Mouse (Mus musculus) intestine, embryonic 16.5 days (tissue): ENCODE data around the gene Cdc42se1. TPM values are rescaled to one million over a fixed set of nuclear protein-coding genes. Genes with fewer than 3 reads are reported as not detected.

Experiments used
- ATAC-seq: fragments of 200-750 bp; cut with Nextera tagmentation; 2 replicates; pipeline ENCODE4 v1.8.0; 2017; ENCODE audit warnings: moderate TSS enrichment, moderate library complexity
- H3K27ac ChIP-seq: fragments of 300-500 bp; sonication (generic); 2 replicates; pipeline ENCODE4 v1.5.1; 2014; ENCODE audit warnings: mild to moderate bottlenecking, low read length
- H3K27me3 ChIP-seq: fragments of 300-500 bp; sonication (generic); replicated peaks from 2 replicates; pipeline ENCODE4 v1.6.1; 2014; ENCODE audit warnings: low read length, control low read depth, mixed read lengths; ENCODE audit not compliant: control insufficient read depth, insufficient read depth
- H3K36me3 ChIP-seq: fragments of 300-500 bp; sonication (generic); 2 replicates; pipeline ENCODE4 v1.6.1; 2014; ENCODE audit warnings: low read length, control low read depth; ENCODE audit not compliant: control insufficient read depth, insufficient read depth
- H3K4me1 ChIP-seq: fragments of 300-500 bp; sonication (generic); 2 replicates; pipeline ENCODE4 v1.6.1; 2014; ENCODE audit warnings: low read length, control low read depth, mixed read lengths; ENCODE audit not compliant: control insufficient read depth, insufficient read depth
- H3K4me2 ChIP-seq: fragments of 300-500 bp; sonication (generic); 2 replicates; pipeline ENCODE4 v1.6.1; 2014; ENCODE audit warnings: low read depth, low read length, control low read depth
- H3K4me3 ChIP-seq: fragments of 300-500 bp; sonication (generic); 2 replicates; pipeline ENCODE4 v1.5.1; 2014; ENCODE audit warnings: mild to moderate bottlenecking, low read length
- H3K9ac ChIP-seq: fragments of 300-500 bp; sonication (generic); 2 replicates; pipeline ENCODE4 v1.6.1; 2014; ENCODE audit warnings: low read depth, low read length
- H3K9me3 ChIP-seq: fragments of 300-500 bp; sonication (generic); 2 replicates; pipeline ENCODE4 v1.6.1; 2016; ENCODE audit warnings: low read length, control low read depth; ENCODE audit not compliant: control insufficient read depth
- WGBS: fragments of 180-500 bp; shearing (Covaris S2); extraction: QIAGEN DNeasy Blood & Tissue Kit; methylation state at CpG from one replicate; pipeline ENCODE4 v1.1.7; 2014; 5-methylcytosine and 5-hydroxymethylcytosine counted together
- polyA plus RNA-seq: library from polyadenylated mRNA; unstranded; fragments of >200 nt; fragmentation: Nextera tagmentation; extraction: Ambion mirVana; gene quantifications from 2 replicates; pipeline ENCODE4 v1.2.1, GENCODE M21; 2015

Cdc42se1 gene
- polyA plus RNA-seq, 1 experiment from 2014 or later, result 73.8 TPM

GRCm38 (mm10) chr3:95231298-95232221 lies 3.0 kb downstream of the Cdc42se1 start, which contains the start of gene Mllt11:
TSS of gene Mllt11 (minus strand) at chr3:95232171.
- no peaks in the 10 kb centered on the region for H3K27me3 ChIP-seq
- H3K4me1 ChIP-seq, result peaks cover 21% of the 10 kb centered on the region
- no peak for ATAC-seq
- peak within 1 kb of the TSS; percentile 91 for H3K9ac ChIP-seq
- peaks cover 18% of the 10 kb centered on the region for H3K36me3 ChIP-seq
- peak within 1 kb of the TSS; percentile 72 for H3K4me3 ChIP-seq
- 77% methylated on average over 13 of the region's 13 CpGs for WGBS
- H3K4me2 ChIP-seq, result peak within 1 kb of the TSS; percentile 88
- H3K27ac ChIP-seq, result peak within 1 kb of the TSS; percentile 99
- H3K9me3 ChIP-seq, result no peaks in the 10 kb centered on the region

DNA sequence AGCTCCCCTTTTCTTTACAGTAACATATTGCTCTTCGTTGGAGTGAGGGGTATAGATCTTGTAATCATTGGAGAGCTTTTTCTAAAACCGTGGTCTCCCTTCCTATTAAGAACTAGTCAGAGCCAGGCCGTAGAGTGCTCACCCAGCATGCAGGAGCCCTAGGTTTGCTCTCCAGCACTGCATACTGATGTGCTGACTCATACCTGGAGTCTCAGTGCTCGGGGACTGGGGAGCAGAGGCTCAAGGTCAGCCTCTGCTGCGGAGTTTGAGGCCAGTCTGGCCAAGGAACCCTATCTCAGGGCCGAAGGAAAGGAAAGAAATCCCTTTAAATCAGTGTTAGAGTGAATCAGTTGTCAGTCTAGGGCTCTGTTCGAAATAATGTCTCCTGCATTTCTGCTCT lies 4.2 kb downstream of the Cdc42se1 start:
- no peaks in the 10 kb centered on the region for H3K9me3 ChIP-seq
- H3K4me3 ChIP-seq, result no peak overlapping the region
- ATAC-seq, result no peak
- peaks cover 21% of the 10 kb centered on the region for H3K4me1 ChIP-seq
- no peaks in the 10 kb centered on the region for H3K27me3 ChIP-seq
- peaks cover 18% of the 10 kb centered on the region for H3K36me3 ChIP-seq
- 0 out of 2 replicates have a peak overlapping the region, but pooled peaks have one; percentile 13 for H3K27ac ChIP-seq
- H3K4me2 ChIP-seq, result no peak overlapping the region
- WGBS, result 66% methylated on average over 7 of the region's 7 CpGs
- H3K9ac ChIP-seq, result no peak overlapping the region

GRCm38 (mm10) chr3:95233303-95233980 lies 4.9 kb downstream of the Cdc42se1 start:
- H3K4me2 ChIP-seq, result no peak overlapping the region
- H3K36me3 ChIP-seq, result peaks cover 23% of the 10 kb centered on the region
- H3K4me1 ChIP-seq, result peaks cover 21% of the 10 kb centered on the region
- H3K27ac ChIP-seq, result peak overlapping the region; percentile 13; the same call in 1 of the 2 replicates
- H3K27me3 ChIP-seq, result no peaks in the 10 kb centered on the region
- WGBS, result 84% methylated on average over 16 of the region's 16 CpGs
- no peak overlapping the region for H3K9ac ChIP-seq
- H3K4me3 ChIP-seq, result no peak overlapping the region
- ATAC-seq, result no peak
- H3K9me3 ChIP-seq, result no peaks in the 10 kb centered on the region

GRCm38 (mm10) chr3:95235386-95236301 lies 7.1 kb downstream of the Cdc42se1 start:
- Histone ChIP-seq H3K4me3 (no peak overlapping the region), H3K9me3 (no peaks in the 10 kb centered on the region), H3K4me1 (peaks cover 16% of the 10 kb centered on the region), H3K36me3 (peaks cover 23% of the 10 kb centered on the region), H3K27me3 (no peaks in the 10 kb centered on the region), H3K4me2 (no peak overlapping the region), H3K27ac (no peak overlapping the region), H3K9ac (no peak overlapping the region)
- WGBS, result 88% methylated on average over 23 of the region's 23 CpGs
- ATAC-seq, result no peak

GRCm38 (mm10) chr3:95237541-95238099 lies 9.1 kb downstream of the Cdc42se1 start:
- no peak for ATAC-seq
- WGBS, result 82% methylated on average over 8 of the region's 8 CpGs

DNA sequence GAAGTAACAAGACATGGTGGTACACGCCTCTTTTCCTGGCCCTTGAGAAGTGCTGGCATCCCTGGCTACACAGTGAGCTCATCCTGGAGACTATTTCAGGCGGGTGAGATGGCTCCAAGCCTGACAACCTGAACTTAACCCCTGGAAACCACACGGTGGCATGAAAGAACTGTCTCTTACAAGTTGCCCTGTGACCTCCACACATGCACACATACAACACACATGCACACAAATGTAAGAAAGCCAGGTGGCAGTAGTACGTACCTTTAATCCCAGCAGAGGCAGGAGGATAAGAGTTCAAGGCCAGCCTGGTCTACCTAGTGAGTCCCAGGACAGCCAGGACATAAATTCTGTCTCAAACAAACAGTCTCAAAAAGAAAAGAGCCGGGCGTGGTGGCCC lies 10.5 kb downstream of the Cdc42se1 start:
- no peaks in the 10 kb centered on the region for H3K4me1 ChIP-seq
- H3K4me3 ChIP-seq, result no peak overlapping the region
- peaks cover 18% of the 10 kb centered on the region for H3K36me3 ChIP-seq
- no peak overlapping the region for H3K27ac ChIP-seq
- 89% methylated on average over 6 of the region's 6 CpGs for WGBS
- H3K9ac ChIP-seq, result no peak overlapping the region
- ATAC-seq, result 0 out of 2 replicates have a peak, but pooled peaks have one; percentile 29
- H3K9me3 ChIP-seq, result no peaks in the 10 kb centered on the region
- H3K4me2 ChIP-seq, result no peak overlapping the region
- H3K27me3 ChIP-seq, result no peaks in the 10 kb centered on the region

More at GRCm38 (mm10) chr3:95237541-95238099, 9.1 kb downstream of the Cdc42se1 start:
- no peaks in the 10 kb centered on the region for H3K4me1 ChIP-seq
- H3K9me3 ChIP-seq, result no peaks in the 10 kb centered on the region
- peaks cover 23% of the 10 kb centered on the region for H3K36me3 ChIP-seq
- H3K4me2 ChIP-seq, result no peak overlapping the region
- no peak overlapping the region for H3K9ac ChIP-seq
- no peak overlapping the region for H3K27ac ChIP-seq
- H3K27me3 ChIP-seq, result no peaks in the 10 kb centered on the region
- H3K4me3 ChIP-seq, result no peak overlapping the region

GRCm38 (mm10) chr3:95239971-95240370 lies 11.4 kb downstream of the Cdc42se1 start:
- H3K4me1 ChIP-seq, result no peaks in the 10 kb centered on the region
- ATAC-seq, result no peak
- no peak overlapping the region for H3K27ac ChIP-seq
- WGBS, result 87% methylated on average over 12 of the region's 12 CpGs
- H3K4me2 ChIP-seq, result no peak overlapping the region
- H3K27me3 ChIP-seq, result no peaks in the 10 kb centered on the region
- H3K9ac ChIP-seq, result no peak overlapping the region
- H3K4me3 ChIP-seq, result no peak overlapping the region
- H3K9me3 ChIP-seq, result no peaks in the 10 kb centered on the region
- H3K36me3 ChIP-seq, result peaks cover 10% of the 10 kb centered on the region; the same call in 1 of the 2 replicates

GRCm38 (mm10) chr3:95240900-95241299 lies 12.4 kb downstream of the Cdc42se1 start:
- H3K9ac ChIP-seq, result peak overlapping the region; percentile 24; the same call in 1 of the 2 replicates
- no peaks in the 10 kb centered on the region for H3K9me3 ChIP-seq
- no peaks in the 10 kb centered on the region for H3K4me1 ChIP-seq
- 39% methylated on average over 16 of the region's 17 CpGs for WGBS
- H3K4me2 ChIP-seq, result peak overlapping the region; percentile 19; the same call in 1 of the 2 replicates
- 0 out of 2 replicates have a peak, but pooled peaks have one; percentile 32 for ATAC-seq
- H3K27me3 ChIP-seq, result no peaks in the 10 kb centered on the region
- H3K36me3 ChIP-seq, result peaks cover 5% of the 10 kb centered on the region; the same call in 1 of the 2 replicates
- H3K27ac ChIP-seq, result no peak overlapping the region
- no peak overlapping the region for H3K4me3 ChIP-seq
